ENCODE assay signal across 8 mouse cellular contexts in genomic region chr7:13034148-13034977, GRCm38 (mm10). TPM values are rescaled to one million over a fixed set of nuclear protein-coding genes. Genes with fewer than 3 reads are reported as not detected.
DNase-seq lines count a peak whose midpoint lies in the region; ATAC-seq and TF ChIP-seq lines count a peak whose summit lies in the region.

Chmp2a (minus strand) TSS chr7:13034807.

- H3K27ac ChIP-seq in ES-E14 (ENCODE audit: insufficient read depth, low read depth, low read length, poor library complexity, severe bottlenecking) = peak within 1 kb of the TSS; percentile 95
- peak within 1 kb of the TSS; percentile 91 for H3K27ac ChIP-seq in forebrain, postnatal 0 days (ENCODE audit: low read depth, low read length)
- H3K27ac ChIP-seq in lung, embryonic 15.5 days = peak within 1 kb of the TSS; percentile 92

- TF ChIP-seq CTCF in forebrain, postnatal 0 days (IDR thresholded peaks at IDR 0.05; ENCODE audit: low read depth) = no peak

- peaks cover 42% of the 10 kb centered on the region for H3K36me3 ChIP-seq in ES-E14 (ENCODE audit: control insufficient read depth, insufficient read depth, low read length, poor library complexity, severe bottlenecking)
- H3K36me3 ChIP-seq in forebrain, postnatal 0 days (ENCODE audit: insufficient read depth) = peaks cover 55% of the 10 kb centered on the region
- H3K36me3 ChIP-seq in lung, embryonic 15.5 days = peaks cover 55% of the 10 kb centered on the region

- H3K9ac ChIP-seq in ES-E14 (ENCODE audit: insufficient read depth, low read depth, low read length, poor library complexity, severe bottlenecking) = peak within 1 kb of the TSS; percentile 80
- H3K9ac ChIP-seq in forebrain, postnatal 0 days = peak within 1 kb of the TSS; percentile 76
- H3K9ac ChIP-seq in lung, embryonic 15.5 days = peak within 1 kb of the TSS; percentile 83

- ATAC-seq in forebrain, postnatal 0 days = peak; percentile 81
- ATAC-seq in lung, embryonic 15.5 days (ENCODE audit: borderline replicate concordance, extremely low read depth, low FRiP score, low TSS enrichment) = peak; percentile 72

- H3K4me1 ChIP-seq in ES-E14 (ENCODE audit: control insufficient read depth in 2 of 2, insufficient read depth in 2 of 2, low read length in 2 of 2, poor library complexity in 1 of 2) = peaks cover 0 to 13% of the 10 kb centered on the region in 2 experiments; a peak in 2 of 4 replicates
- H3K4me1 ChIP-seq in forebrain, postnatal 0 days (ENCODE audit: insufficient read depth) = peaks cover 21% of the 10 kb centered on the region
- H3K4me1 ChIP-seq in lung, embryonic 15.5 days = peaks cover 41% of the 10 kb centered on the region

- peak within 1 kb of the TSS; percentile 90 for H3K4me2 ChIP-seq in forebrain, postnatal 0 days (ENCODE audit: low read depth)
- H3K4me2 ChIP-seq in lung, embryonic 15.5 days = peak within 1 kb of the TSS; percentile 81

- peak; percentile 97 for DNase-seq in ES-E14 (ENCODE audit: low read depth, low spot score)
- peak; percentile 97 to 98 for DNase-seq in cerebellum, adult 18-20 months
- DNase-seq in forebrain, postnatal 0 days = peak; percentile 98
- peak; percentile 98 for DNase-seq in heart, postnatal 4 days
- DNase-seq in layer of hippocampus, adult 8-10 months (ENCODE audit: low spot score in 2 of 2) = peak; percentile 98
- peak; percentile 95 for DNase-seq in ovary, adult 18-20 months (ENCODE audit: low spot score)
- DNase-seq in thymus, postnatal 0 days (ENCODE audit: low spot score) = peak; percentile 98

- in situ Hi-C loops in ES-E14 (cut with MboI; ENCODE audit: low sequenced_read_pairs in 2 of 2, unreplicated experiment in 2 of 2) = no loop called here

- H3K9me3 ChIP-seq in ES-E14 (ENCODE audit: control insufficient read depth, insufficient read depth, low read depth, low read length) = no peaks in the 10 kb centered on the region
- no peaks in the 10 kb centered on the region for H3K9me3 ChIP-seq in forebrain, postnatal 0 days (ENCODE audit: low read length)
- H3K9me3 ChIP-seq in lung, embryonic 15.5 days = no peaks in the 10 kb centered on the region

- peak within 1 kb of the TSS; percentile 58 to 71 for H3K4me3 ChIP-seq in ES-E14 (ENCODE audit: insufficient read depth in 1 of 2, low read depth in 1 of 2, low read length in 2 of 2, poor library complexity in 1 of 2, severe bottlenecking in 1 of 2)
- H3K4me3 ChIP-seq in forebrain, postnatal 0 days (ENCODE audit: low read depth, low read length) = peak within 1 kb of the TSS; percentile 50
- peak within 1 kb of the TSS; percentile 66 for H3K4me3 ChIP-seq in lung, embryonic 15.5 days

- under 1% methylated on average over 45 of the region's 45 CpGs for WGBS in forebrain, postnatal 0 days
- WGBS in lung, embryonic 15.5 days = under 1% methylated on average over 45 of the region's 45 CpGs

- H3K27me3 ChIP-seq in forebrain, postnatal 0 days (ENCODE audit: insufficient read depth, low read length) = no peaks in the 10 kb centered on the region
- H3K27me3 ChIP-seq in lung, embryonic 15.5 days = no peaks in the 10 kb centered on the region

TF ChIP-seq in ES-E14, 5 proteins besides CTCF, POLR2A, EP300 and RAD21:
- TF ChIP-seq HCFC1 (IDR thresholded peaks at IDR 0.05; ENCODE audit: borderline replicate concordance, insufficient read depth, low read length) (peak; percentile 64; the same call in 1 of the 2 replicates), ZC3H11A (IDR thresholded peaks at IDR 0.05; ENCODE audit: borderline replicate concordance, low read depth, low read length) (no peak), CHD2 (IDR thresholded peaks at IDR 0.05; ENCODE audit: low read depth, low read length) (0 out of 2 replicates have a peak, but pooled peaks have one; percentile 44)

RNA-seq across cellular contexts. Expression of gene Chmp2a, which starts in this region (rescaled TPM):
- 103 and 143 TPM in 2 replicates for total RNA-seq in ES-E14 (2012; rRNA removed)
- total RNA-seq in forebrain, postnatal 0 days (2014; rRNA removed) = 131 and 160 TPM in 2 replicates
- 210 and 239 TPM in 2 replicates for polyA plus RNA-seq in forebrain, postnatal 0 days (2015; fragmentation: Nextera tagmentation; extraction: Ambion mirVana)
- 100 to 1,000 TPM; 114 to 129 TPM for total RNA-seq in heart, postnatal 4 days (2021)
- 100 to 1,000 TPM; 145 to 152 (median 147) TPM for total RNA-seq in layer of hippocampus, adult 8-10 months (2022)
- 138 and 140 TPM in 2 replicates for polyA plus RNA-seq in lung, embryonic 15.5 days (2015; fragmentation: Nextera tagmentation; extraction: Ambion mirVana)
- 226 and 230 TPM in 2 replicates for polyA plus RNA-seq in thymus, postnatal 0 days (2015; fragmentation: Nextera tagmentation; extraction: Ambion mirVana)

Comparison
In these comparisons a context has a peak if more than half of its experiments do, and no peak if none do; other contexts are left out.
1. Peak in every context shown above with its lines: DNase-seq, ATAC-seq, H3K4me3 ChIP-seq and H3K27ac ChIP-seq.